Mouse (Mus musculus) forebrain, embryonic 16.5 days (tissue): ENCODE measurements at regions not wholly inside any gene's neighbourhood (a gene's known extent, or its start where the extent isn't known, plus 50 kb on each side); places are given as distances from the start of the nearest gene placed in this dataset.

Source experiments
- ATAC-seq: fragments of 200-750 bp; cut with Nextera tagmentation; 2 replicates; pipeline ENCODE4 v1.8.0; 2017; ENCODE audit warnings: mild to moderate bottlenecking, moderate library complexity
- H3K27ac ChIP-seq: fragments of 300-500 bp; sonication (generic); 2 replicates; pipeline ENCODE4 v1.5.1; 2014; ENCODE audit warnings: low read length, control low read depth
- H3K27me3 ChIP-seq: fragments of 300-500 bp; sonication (generic); replicated peaks from 2 replicates; pipeline ENCODE4 v1.6.1; 2014; ENCODE audit warnings: low read length; ENCODE audit not compliant: control insufficient read depth, insufficient read depth
- H3K36me3 ChIP-seq: fragments of 300-500 bp; sonication (generic); 2 replicates; pipeline ENCODE4 v1.6.1; 2014; ENCODE audit not compliant: control insufficient read depth, insufficient read depth
- H3K4me1 ChIP-seq: fragments of 300-500 bp; sonication (generic); replicated peaks from 2 replicates; pipeline ENCODE4 v1.6.1; 2014; ENCODE audit warnings: low read length; ENCODE audit not compliant: control insufficient read depth, insufficient read depth
- H3K4me2 ChIP-seq: fragments of 300-500 bp; sonication (generic); 2 replicates; pipeline ENCODE4 v1.6.1; 2014; ENCODE audit warnings: mild to moderate bottlenecking, low read length, control low read depth
- H3K4me3 ChIP-seq: fragments of 300-500 bp; sonication (generic); replicated peaks from 2 replicates; pipeline ENCODE4 v1.5.1; 2014; ENCODE audit warnings: mild to moderate bottlenecking, low read length, control low read depth
- H3K9ac ChIP-seq: fragments of 300-500 bp; sonication (generic); replicated peaks from 2 replicates; pipeline ENCODE4 v1.6.1; 2014; ENCODE audit warnings: low read depth, low read length, control low read depth
- H3K9me3 ChIP-seq: fragments of 300-500 bp; sonication (generic); 2 replicates; pipeline ENCODE4 v1.6.1; 2016; ENCODE audit warnings: low read length; ENCODE audit not compliant: control insufficient read depth
- WGBS: fragments of 180-500 bp; shearing (Covaris S2); extraction: QIAGEN DNeasy Blood & Tissue Kit; methylation state at CpG from one replicate; pipeline ENCODE4 v1.1.7; 2014; 5-methylcytosine and 5-hydroxymethylcytosine counted together

DNA sequence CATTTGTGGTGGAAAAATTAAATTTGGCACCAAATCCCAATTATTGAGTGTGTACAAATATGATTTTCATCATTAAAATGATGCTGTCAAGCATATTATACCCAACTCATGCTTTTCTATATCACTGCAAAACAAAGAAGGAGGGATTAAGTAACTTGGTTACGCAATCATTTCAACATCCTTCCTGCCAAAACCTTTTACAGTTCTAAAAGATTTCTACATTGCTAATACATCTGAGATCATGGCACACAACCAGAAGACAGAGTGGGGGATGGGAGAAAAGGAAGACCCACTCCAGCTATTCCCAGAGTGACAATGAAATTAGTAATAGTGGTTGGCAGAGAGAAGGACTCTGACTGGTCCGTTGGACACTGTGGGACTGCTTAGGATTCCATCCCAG is 280.3 kb upstream of the Nr2f2 start:
- H3K4me1 ChIP-seq, result no peaks in the 10 kb centered on the region
- H3K9ac ChIP-seq, result no peak overlapping the region
- H3K4me2 ChIP-seq, result no peak overlapping the region
- no peaks in the 10 kb centered on the region for H3K27me3 ChIP-seq
- H3K27ac ChIP-seq, result no peak overlapping the region
- H3K36me3 ChIP-seq, result no peaks in the 10 kb centered on the region
- no peak for ATAC-seq
- no peak overlapping the region for H3K4me3 ChIP-seq
- 66% methylated on average over 2 of the region's 2 CpGs for WGBS
- H3K9me3 ChIP-seq, result no peaks in the 10 kb centered on the region

DNA sequence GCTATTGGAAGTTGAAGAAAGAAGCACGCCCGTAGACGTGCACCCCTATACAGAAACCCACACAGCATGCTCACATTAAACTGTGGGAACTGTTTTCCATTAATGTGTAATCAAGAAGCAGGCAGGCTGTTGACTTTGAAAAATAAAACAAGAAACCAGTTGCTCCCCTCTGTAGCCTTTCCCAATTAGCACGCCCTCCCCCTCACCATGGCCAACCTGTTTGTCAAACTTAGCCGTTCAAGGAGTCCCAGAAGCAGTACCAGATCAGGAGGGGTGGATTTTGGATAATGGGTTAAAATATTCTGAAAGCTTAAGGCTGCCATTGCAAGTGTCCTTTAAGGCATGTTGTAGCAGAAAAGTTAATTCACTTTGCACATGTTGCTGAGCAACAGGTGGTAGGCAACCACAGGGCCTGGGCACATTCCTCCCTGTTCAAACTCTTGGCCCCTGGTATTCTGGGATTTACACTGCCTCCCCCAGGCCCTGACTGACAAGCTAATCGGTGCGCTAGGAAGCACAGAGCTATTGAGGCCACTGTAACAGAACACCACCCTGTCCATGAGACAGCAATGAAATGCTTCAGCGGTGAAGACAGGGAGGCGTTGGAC is 277.3 kb upstream of the Nr2f2 start:
- 0 out of 2 replicates have a peak, but pooled peaks cover 3% of the 10 kb centered on the region for H3K4me1 ChIP-seq
- no peak overlapping the region for H3K4me2 ChIP-seq
- 27% methylated on average over 9 of the region's 9 CpGs for WGBS
- no peak overlapping the region for H3K9ac ChIP-seq
- H3K36me3 ChIP-seq, result no peaks in the 10 kb centered on the region
- no peaks in the 10 kb centered on the region for H3K9me3 ChIP-seq
- H3K4me3 ChIP-seq, result no peak overlapping the region
- no peaks in the 10 kb centered on the region for H3K27me3 ChIP-seq
- no peak for ATAC-seq
- H3K27ac ChIP-seq, result no peak overlapping the region

GRCm38 (mm10) chr7:70643055-70643454 is 276.5 kb upstream of the Nr2f2 start:
- WGBS, result 90% methylated on average over 1 of the region's 1 CpGs
- Histone ChIP-seq H3K4me1 (0 out of 2 replicates have a peak, but pooled peaks cover 3% of the 10 kb centered on the region), H3K9me3 (no peaks in the 10 kb centered on the region), H3K27me3 (no peaks in the 10 kb centered on the region), H3K9ac (no peak overlapping the region), H3K4me3 (no peak overlapping the region), H3K27ac (no peak overlapping the region), H3K36me3 (no peaks in the 10 kb centered on the region), H3K4me2 (no peak overlapping the region)
- ATAC-seq, result no peak

- Histone ChIP-seq H3K4me1 (0 out of 2 replicates have a peak, but pooled peaks cover 3% of the 10 kb centered on the region), H3K4me3 (no peak overlapping the region), H3K9me3 (no peaks in the 10 kb centered on the region), H3K36me3 (no peaks in the 10 kb centered on the region), H3K27ac (no peak overlapping the region), H3K9ac (no peak overlapping the region), H3K27me3 (no peaks in the 10 kb centered on the region), H3K4me2 (no peak overlapping the region)
- 36% methylated on average over 11 of the region's 11 CpGs for WGBS
- no peak for ATAC-seq
Observed at GRCm38 (mm10) chr7:70641217-70641616, 274.7 kb upstream of the Nr2f2 start.

- Histone ChIP-seq H3K4me2 (no peak overlapping the region), H3K9ac (no peak overlapping the region), H3K27ac (no peak overlapping the region), H3K27me3 (no peaks in the 10 kb centered on the region), H3K4me3 (no peak overlapping the region), H3K4me1 (0 out of 2 replicates have a peak, but pooled peaks cover 3% of the 10 kb centered on the region), H3K9me3 (no peaks in the 10 kb centered on the region), H3K36me3 (no peaks in the 10 kb centered on the region)
- 89% methylated on average over 11 of the region's 11 CpGs for WGBS
- ATAC-seq, result no peak
Observed at GRCm38 (mm10) chr7:70640574-70640973, 274.0 kb upstream of the Nr2f2 start.

DNA sequence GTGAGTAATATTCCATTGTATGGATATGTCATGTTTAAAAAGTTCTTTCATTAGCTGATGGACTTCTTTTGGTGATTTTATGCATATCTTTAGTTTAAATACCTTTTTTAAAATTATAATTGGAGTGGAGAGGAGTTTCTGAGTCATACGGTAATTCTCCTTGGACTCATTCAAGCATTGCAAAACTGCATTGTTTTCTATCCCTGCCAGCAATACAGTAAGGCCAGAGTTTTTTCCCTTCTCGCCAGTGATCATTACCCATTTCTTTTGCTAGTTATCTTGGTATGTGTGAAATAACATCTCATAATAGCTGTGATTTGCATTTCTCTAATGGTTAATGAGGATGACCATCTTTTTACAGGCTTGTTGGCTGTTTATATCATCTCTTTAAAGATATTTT is 271.6 kb upstream of the Nr2f2 start:
- H3K4me1 ChIP-seq, result peaks cover 5% of the 10 kb centered on the region; the same call in 1 of the 2 replicates
- WGBS, result 32% methylated on average over 2 of the region's 2 CpGs

DNA sequence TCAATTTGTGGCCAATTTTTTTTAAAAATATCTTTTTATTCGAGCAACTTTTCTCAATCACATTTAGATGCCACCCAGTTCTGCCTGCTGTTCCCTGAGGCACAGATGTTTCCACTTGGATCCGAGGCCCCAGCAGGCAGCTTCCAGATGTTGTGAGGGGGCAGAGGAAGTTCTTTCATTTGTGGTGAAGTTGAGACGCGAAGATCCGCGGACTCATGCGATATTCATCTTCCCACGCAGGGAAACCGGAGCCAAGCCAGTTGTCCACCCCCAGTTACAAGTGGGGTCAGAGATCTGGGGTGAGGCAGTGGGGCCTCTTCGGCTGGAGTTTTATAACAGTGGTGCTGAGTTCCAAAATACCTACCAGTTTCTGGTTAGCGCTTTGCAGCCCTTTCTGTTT is 267.5 kb upstream of the Nr2f2 start:
- Histone ChIP-seq H3K27ac (no peak overlapping the region), H3K27me3 (no peaks in the 10 kb centered on the region), H3K9ac (no peak overlapping the region), H3K4me2 (no peak overlapping the region), H3K4me1 (peaks cover 2% of the 10 kb centered on the region; the same call in 1 of the 2 replicates), H3K36me3 (no peaks in the 10 kb centered on the region), H3K4me3 (no peak overlapping the region), H3K9me3 (no peaks in the 10 kb centered on the region)
- no peak for ATAC-seq
- WGBS, result 55% methylated on average over 11 of the region's 11 CpGs

More for the DNA sequence above, 271.6 kb upstream of the Nr2f2 start:
- Histone ChIP-seq H3K27me3 (no peaks in the 10 kb centered on the region), H3K27ac (no peak overlapping the region), H3K4me2 (no peak overlapping the region), H3K4me3 (no peak overlapping the region), H3K36me3 (no peaks in the 10 kb centered on the region), H3K9ac (no peak overlapping the region), H3K9me3 (no peaks in the 10 kb centered on the region)
- ATAC-seq, result no peak

- H3K4me3 ChIP-seq, result no peak overlapping the region
- peaks cover 2% of the 10 kb centered on the region; the same call in 1 of the 2 replicates for H3K4me1 ChIP-seq
- H3K27ac ChIP-seq, result no peak overlapping the region
- H3K9ac ChIP-seq, result no peak overlapping the region
- 7% methylated on average over 11 of the region's 11 CpGs for WGBS
- no peak; the same call in 1 of the 2 replicates for ATAC-seq
- no peaks in the 10 kb centered on the region for H3K27me3 ChIP-seq
- no peaks in the 10 kb centered on the region for H3K36me3 ChIP-seq
- H3K4me2 ChIP-seq, result no peak overlapping the region
- no peaks in the 10 kb centered on the region for H3K9me3 ChIP-seq
Observed at GRCm38 (mm10) chr7:70633577-70633976, 267.0 kb upstream of the Nr2f2 start.

DNA sequence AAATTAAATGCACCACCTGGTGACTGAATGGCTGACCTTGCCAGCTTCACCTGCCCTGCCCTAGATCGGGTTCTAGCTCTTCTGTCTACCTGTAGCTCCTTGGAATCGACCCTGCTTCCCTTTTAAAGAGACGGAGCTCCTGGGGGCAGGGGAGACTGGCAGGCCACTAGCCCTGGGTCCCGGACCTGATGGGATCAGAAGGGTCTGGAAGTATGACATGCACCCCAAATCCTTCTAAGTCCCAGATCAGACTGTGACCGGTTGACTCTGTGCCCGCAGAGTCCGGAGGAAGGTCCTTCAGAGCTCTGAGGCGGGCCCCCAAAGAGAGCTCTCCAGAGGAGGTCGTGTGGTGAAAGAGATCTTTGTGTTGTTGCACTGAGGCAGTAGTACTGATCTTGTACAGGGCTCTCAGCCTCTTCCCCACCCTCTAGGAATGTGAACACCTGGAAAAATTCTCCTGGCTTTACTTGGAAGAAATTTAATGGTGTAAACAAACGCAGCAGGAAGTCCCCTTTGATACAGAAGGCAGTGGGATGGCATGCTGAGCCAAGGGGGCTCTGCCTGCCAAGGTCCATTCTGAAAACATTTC is 259.2 kb upstream of the Nr2f2 start:
- 2% methylated on average over 10 of the region's 10 CpGs for WGBS
- Histone ChIP-seq H3K27me3 (no peaks in the 10 kb centered on the region), H3K27ac (no peak overlapping the region), H3K9me3 (no peaks in the 10 kb centered on the region), H3K4me3 (peak overlapping the region; percentile 29), H3K4me2 (peak overlapping the region; percentile 59), H3K9ac (no peak overlapping the region; the same call in 1 of the 2 replicates), H3K36me3 (no peaks in the 10 kb centered on the region), H3K4me1 (peaks cover 20% of the 10 kb centered on the region)
- peak; percentile 47 for ATAC-seq
